Mouse (Mus musculus): ENCODE measurements at regions not wholly inside any gene's neighbourhood (a gene's known extent, or its start where the extent isn't known, plus 50 kb on each side); places are given as distances from the start of the nearest gene placed in this dataset.
A peak's percentile ranks its signal among the peaks of the same experiment; 100 is the strongest.

- TF ChIP-seq EP300 (IDR thresholded peaks at IDR 0.05; ENCODE audit: low read depth), result no peak
- no peak overlapping the region for H3K27ac ChIP-seq (ENCODE audit: low read depth)
- H3K4me3 ChIP-seq (ENCODE audit: low read depth, low read length), result no peak overlapping the region
- H3K36me3 ChIP-seq (replicated peaks; ENCODE audit: insufficient read depth, low read length), result no peaks in the 10 kb centered on the region
- DNase-seq (no peak), ATAC-seq (no peak)
- 87% methylated on average over 4 of the region's 4 CpGs for whole genome bisulfite sequencing (ENCODE audit: insufficient replicate concordance)
- H3K4me1 ChIP-seq (ENCODE audit: insufficient read depth), result no peaks in the 10 kb centered on the region
- no peaks in the 10 kb centered on the region for H3K9me3 ChIP-seq (ENCODE audit: low read length)
- H3K4me2 ChIP-seq (ENCODE audit: low read depth, low read length), result no peak overlapping the region
- no peaks in the 10 kb centered on the region for H3K27me3 ChIP-seq (ENCODE audit: insufficient read depth, low read length)
- no peak overlapping the region for H3K9ac ChIP-seq (replicated peaks)
These were observed 231.2 kb downstream of the Mbip start for GRCm38 (mm10) chr12:56114446-56114845.

GRCm38 (mm10) chr12:56081406-56081805 is 245.3 kb downstream of the Brms1l start:
- H3K36me3 ChIP-seq (replicated peaks; ENCODE audit: insufficient read depth, low read length), result no peaks in the 10 kb centered on the region
- no peak overlapping the region for H3K9ac ChIP-seq (replicated peaks)
- no peak for DNase-seq
- no peaks in the 10 kb centered on the region for H3K4me1 ChIP-seq (ENCODE audit: insufficient read depth)
- H3K27ac ChIP-seq (ENCODE audit: low read depth), result no peak overlapping the region
- H3K9me3 ChIP-seq (ENCODE audit: low read length), result no peaks in the 10 kb centered on the region
- no peak overlapping the region for H3K4me2 ChIP-seq (ENCODE audit: low read depth, low read length)
- H3K27me3 ChIP-seq (ENCODE audit: insufficient read depth, low read length), result no peaks in the 10 kb centered on the region
- TF ChIP-seq CTCF (IDR thresholded peaks at IDR 0.05; ENCODE audit: low read depth) (no peak), EP300 (IDR thresholded peaks at IDR 0.05; ENCODE audit: low read depth) (no peak)
- no peak for ATAC-seq
- no peak overlapping the region for H3K4me3 ChIP-seq (ENCODE audit: low read depth, low read length)

- no peaks in the 10 kb centered on the region for H3K27me3 ChIP-seq (ENCODE audit: insufficient read depth, low read length)
- 81% methylated on average over 7 of the region's 7 CpGs for WGBS (ENCODE audit: insufficient replicate concordance)
- H3K4me3 ChIP-seq (ENCODE audit: low read depth, low read length), result no peak overlapping the region
- H3K9me3 ChIP-seq (ENCODE audit: low read length), result no peaks in the 10 kb centered on the region
- no peak overlapping the region for H3K27ac ChIP-seq (ENCODE audit: low read depth)
- no peak overlapping the region for H3K9ac ChIP-seq (replicated peaks)
- no peak for TF ChIP-seq EP300 (IDR thresholded peaks at IDR 0.05; ENCODE audit: low read depth)
- TF ChIP-seq CTCF (IDR thresholded peaks at IDR 0.05; ENCODE audit: low read depth), result no peak
- no peaks in the 10 kb centered on the region for H3K4me1 ChIP-seq (ENCODE audit: insufficient read depth)
- no peak overlapping the region for H3K4me2 ChIP-seq (ENCODE audit: low read depth, low read length)
- no peak for DNase-seq
- ATAC-seq, result no peak
- no peaks in the 10 kb centered on the region for H3K36me3 ChIP-seq (replicated peaks; ENCODE audit: insufficient read depth, low read length)
These were observed 228.1 kb downstream of the Brms1l start for GRCm38 (mm10) chr12:56064183-56064582.

- no peaks in the 10 kb centered on the region for H3K36me3 ChIP-seq (replicated peaks; ENCODE audit: insufficient read depth, low read length)
- no peak overlapping the region for H3K4me3 ChIP-seq (ENCODE audit: low read depth, low read length)
- no peak overlapping the region for H3K27ac ChIP-seq (ENCODE audit: low read depth)
- WGBS (ENCODE audit: insufficient replicate concordance), result 67% methylated on average over 10 of the region's 10 CpGs
- no peak overlapping the region for H3K9ac ChIP-seq (replicated peaks)
- TF ChIP-seq EP300 (IDR thresholded peaks at IDR 0.05; ENCODE audit: low read depth), result no peak
- TF ChIP-seq CTCF (IDR thresholded peaks at IDR 0.05; ENCODE audit: low read depth), result no peak
- no peak overlapping the region for H3K4me2 ChIP-seq (ENCODE audit: low read depth, low read length)
- 0 out of 2 replicates have a peak, but pooled peaks cover 2% of the 10 kb centered on the region for H3K27me3 ChIP-seq (ENCODE audit: insufficient read depth, low read length)
- ATAC-seq, result no peak
- no peak for DNase-seq
- H3K4me1 ChIP-seq (ENCODE audit: insufficient read depth), result no peaks in the 10 kb centered on the region
- H3K9me3 ChIP-seq (ENCODE audit: low read length), result no peaks in the 10 kb centered on the region
These were observed 222.8 kb downstream of the Brms1l start for GRCm38 (mm10) chr12:56058876-56059275.

GRCm38 (mm10) chr12:56058463-56058862 is 222.3 kb downstream of the Brms1l start:
- ATAC-seq (no peak), DNase-seq (peak; percentile 82)
- Histone ChIP-seq H3K4me2 (ENCODE audit: low read depth, low read length) (no peak overlapping the region), H3K27me3 (ENCODE audit: insufficient read depth, low read length) (0 out of 2 replicates have a peak, but pooled peaks cover 2% of the 10 kb centered on the region), H3K9ac (replicated peaks) (no peak overlapping the region), H3K9me3 (ENCODE audit: low read length) (no peaks in the 10 kb centered on the region), H3K36me3 (replicated peaks; ENCODE audit: insufficient read depth, low read length) (no peaks in the 10 kb centered on the region), H3K4me3 (ENCODE audit: low read depth, low read length) (no peak overlapping the region), H3K4me1 (ENCODE audit: insufficient read depth) (no peaks in the 10 kb centered on the region), H3K27ac (ENCODE audit: low read depth) (no peak overlapping the region)
- TF ChIP-seq CTCF (IDR thresholded peaks at IDR 0.05; ENCODE audit: low read depth), result peak; percentile 92
- TF ChIP-seq EP300 (IDR thresholded peaks at IDR 0.05; ENCODE audit: low read depth), result no peak
- 14% methylated on average over 17 of the region's 17 CpGs for WGBS (ENCODE audit: insufficient replicate concordance)

GRCm38 (mm10) chr12:56055382-56055781 is 219.3 kb downstream of the Brms1l start:
- Histone ChIP-seq H3K27ac (ENCODE audit: low read depth) (no peak overlapping the region), H3K36me3 (replicated peaks; ENCODE audit: insufficient read depth, low read length) (no peaks in the 10 kb centered on the region), H3K4me2 (ENCODE audit: low read depth, low read length) (no peak overlapping the region), H3K9ac (replicated peaks) (no peak overlapping the region), H3K4me3 (ENCODE audit: low read depth, low read length) (no peak overlapping the region), H3K27me3 (ENCODE audit: insufficient read depth, low read length) (0 out of 2 replicates have a peak, but pooled peaks cover 2% of the 10 kb centered on the region), H3K9me3 (ENCODE audit: low read length) (no peaks in the 10 kb centered on the region), H3K4me1 (ENCODE audit: insufficient read depth) (no peaks in the 10 kb centered on the region)
- WGBS (ENCODE audit: insufficient replicate concordance), result 73% methylated on average over 6 of the region's 6 CpGs
- ATAC-seq, result no peak
- DNase-seq, result no peak
- no peak for TF ChIP-seq CTCF (IDR thresholded peaks at IDR 0.05; ENCODE audit: low read depth)
- TF ChIP-seq EP300 (IDR thresholded peaks at IDR 0.05; ENCODE audit: low read depth), result no peak

- no peak overlapping the region for H3K27ac ChIP-seq (ENCODE audit: low read depth)
- WGBS (ENCODE audit: insufficient replicate concordance), result 74% methylated on average over 3 of the region's 3 CpGs
- H3K9ac ChIP-seq (replicated peaks), result no peak overlapping the region
- no peak for ATAC-seq
- no peak for TF ChIP-seq EP300 (IDR thresholded peaks at IDR 0.05; ENCODE audit: low read depth)
- no peak overlapping the region for H3K4me3 ChIP-seq (ENCODE audit: low read depth, low read length)
- H3K4me2 ChIP-seq (ENCODE audit: low read depth, low read length), result no peak overlapping the region
- H3K27me3 ChIP-seq (ENCODE audit: insufficient read depth, low read length), result no peaks in the 10 kb centered on the region
- H3K4me1 ChIP-seq (ENCODE audit: insufficient read depth), result no peaks in the 10 kb centered on the region
- DNase-seq, result no peak
- H3K9me3 ChIP-seq (ENCODE audit: low read length), result 0 out of 2 replicates have a peak, but pooled peaks cover 2% of the 10 kb centered on the region
- H3K36me3 ChIP-seq (replicated peaks; ENCODE audit: insufficient read depth, low read length), result no peaks in the 10 kb centered on the region
These were observed 209.9 kb downstream of the Brms1l start for GRCm38 (mm10) chr12:56046050-56046449.
